ENCODE assay signal across 8 mouse cellular contexts in the genomic region with DNA sequence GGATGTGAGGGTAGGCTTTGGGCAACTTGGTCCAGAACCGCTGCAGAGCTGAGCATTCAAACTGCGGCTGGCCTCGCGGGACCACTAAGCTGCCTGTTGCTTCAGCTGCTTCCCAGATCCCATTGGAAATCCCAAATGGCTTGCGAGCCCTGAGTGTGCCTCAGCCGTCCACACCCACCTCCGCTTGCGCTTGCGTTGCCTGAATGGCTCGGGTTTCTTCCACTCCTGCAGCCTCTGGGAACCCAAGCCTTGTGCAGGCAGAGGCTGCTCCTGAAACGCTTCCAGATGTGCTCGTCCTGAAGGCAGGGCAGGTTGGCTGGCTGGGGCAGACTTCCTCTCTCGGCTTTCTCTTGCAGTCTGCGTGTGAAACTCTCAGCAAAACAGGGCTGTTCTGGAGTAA. TPM values are rescaled to one million over a fixed set of nuclear protein-coding genes. Genes with fewer than 3 reads are reported as not detected.
DNase-seq lines count a peak whose midpoint lies in the region; ATAC-seq and TF ChIP-seq lines count a peak whose summit lies in the region.

Glt8d2 (minus strand) TSS at position 157 of the 400 bp plus-strand sequence.

- no peak within 1 kb of the TSS for H3K4me3 ChIP-seq in kidney, adult 2 months (ENCODE audit: insufficient read depth, low read depth, low read length)
- peak within 1 kb of the TSS; percentile 6 for H3K4me3 ChIP-seq in forebrain, postnatal 0 days (ENCODE audit: low read depth, low read length)

- H3K9me3 ChIP-seq in forebrain, postnatal 0 days (ENCODE audit: low read length): no peaks in the 10 kb centered on the region

- no peak for TF ChIP-seq CTCF in kidney, adult 2 months (conservative IDR thresholded peaks at IDR 0.05; ENCODE audit: insufficient read depth, insufficient read length, low read depth, low read length)
- TF ChIP-seq CTCF in forebrain, postnatal 0 days (IDR thresholded peaks at IDR 0.05; ENCODE audit: low read depth): no peak

- intact Hi-C loops in heart, postnatal 25 days (cut with DNase I): no loop called here

- no peaks in the 10 kb centered on the region for H3K4me1 ChIP-seq in kidney, adult 2 months (ENCODE audit: control insufficient read depth, insufficient read depth, low read length)
- no peaks in the 10 kb centered on the region for H3K4me1 ChIP-seq in forebrain, postnatal 0 days (ENCODE audit: insufficient read depth)

- H3K9ac ChIP-seq in forebrain, postnatal 0 days: peak within 1 kb of the TSS; percentile 28; the same call in 1 of the 2 replicates

- DNase-seq in kidney, adult 2 months: peak; percentile 24
- DNase-seq in kidney, adult 11 months: no peak
- peak; percentile 18 for DNase-seq in forebrain, postnatal 0 days
- peak; percentile 65 for DNase-seq in heart, postnatal 25 days (ENCODE audit: low spot score)
- DNase-seq in layer of hippocampus, postnatal 36 days: peak in 1 of 2 experiments; percentile 54
- DNase-seq in lung, postnatal 36 days: peak; percentile 58
- peak; percentile 41 for DNase-seq in right cerebral cortex, postnatal 14 days
- no peak for DNase-seq in thymus, postnatal 4 days

- H3K27ac ChIP-seq in kidney, adult 2 months (ENCODE audit: insufficient read depth, low read depth, low read length): no peak within 1 kb of the TSS
- no peak within 1 kb of the TSS for H3K27ac ChIP-seq in forebrain, postnatal 0 days (ENCODE audit: low read depth, low read length)

- peak within 1 kb of the TSS; percentile 46 for H3K4me2 ChIP-seq in forebrain, postnatal 0 days (ENCODE audit: low read depth)

- 3% methylated on average over 14 of the region's 14 CpGs for WGBS in kidney, adult 2 months
- WGBS in forebrain, postnatal 0 days: 9% methylated on average over 14 of the region's 14 CpGs

- ATAC-seq in forebrain, postnatal 0 days: no peak

- H3K36me3 ChIP-seq in kidney, adult 2 months (ENCODE audit: control insufficient read depth, insufficient read depth, low read length): no peaks in the 10 kb centered on the region
- no peaks in the 10 kb centered on the region for H3K36me3 ChIP-seq in forebrain, postnatal 0 days (ENCODE audit: insufficient read depth)

- H3K27me3 ChIP-seq in kidney, adult 2 months (replicated peaks; ENCODE audit: control insufficient read depth, insufficient read depth, low read length): no peaks in the 10 kb centered on the region
- no peaks in the 10 kb centered on the region; the same call in 1 of the 2 replicates for H3K27me3 ChIP-seq in forebrain, postnatal 0 days (ENCODE audit: insufficient read depth, low read length)

- no peak for TF ChIP-seq POLR2A in kidney, adult 2 months (IDR thresholded peaks at IDR 0.05; ENCODE audit: low read depth, low read length)

RNA-seq across cellular contexts. Expression of gene Glt8d2, which starts in this region (rescaled TPM):
- 0.94 and 2.4 TPM in 2 replicates for polyA plus RNA-seq in kidney, adult 2 months (2012; rRNA removed)
- 1.9 and 3.0 TPM in 2 replicates for total RNA-seq in forebrain, postnatal 0 days (2014; rRNA removed)
- 1.9 and 2.4 TPM in 2 replicates for polyA plus RNA-seq in forebrain, postnatal 0 days (2015; fragmentation: Nextera tagmentation; extraction: Ambion mirVana)
- total RNA-seq in heart, postnatal 25 days (2021): 1 to 10 TPM; 3.4 to 3.6 TPM
- total RNA-seq in layer of hippocampus, postnatal 36 days (2021): 10 to 100 TPM; 17.1 to 19.9 TPM

Comparison
In these comparisons a context has a peak if more than half of its experiments do, and no peak if none do; other contexts are left out.
1. DNase-seq: peak in kidney, adult 2 months (single experiment), forebrain, postnatal 0 days (single experiment), heart, postnatal 25 days (single experiment), lung, postnatal 36 days (single experiment) and right cerebral cortex, postnatal 14 days (single experiment); none in kidney, adult 11 months (single experiment) and thymus, postnatal 4 days (single experiment).